Mouse (Mus musculus) E14TG2a.4 (cell line): ENCODE results near the gene Akr7a5.

Source experiments
- CTCF ChIP-seq: conservative IDR thresholded peaks from 2 replicates; pipeline ENCODE4 v1.5.1; 2014; ENCODE audit warnings: low read length
- POU5F1 ChIP-seq: IDR thresholded peaks from 2 replicates; pipeline ENCODE4 v1.6.1; 2014; ENCODE audit warnings: low read length, borderline replicate concordance

DNA sequence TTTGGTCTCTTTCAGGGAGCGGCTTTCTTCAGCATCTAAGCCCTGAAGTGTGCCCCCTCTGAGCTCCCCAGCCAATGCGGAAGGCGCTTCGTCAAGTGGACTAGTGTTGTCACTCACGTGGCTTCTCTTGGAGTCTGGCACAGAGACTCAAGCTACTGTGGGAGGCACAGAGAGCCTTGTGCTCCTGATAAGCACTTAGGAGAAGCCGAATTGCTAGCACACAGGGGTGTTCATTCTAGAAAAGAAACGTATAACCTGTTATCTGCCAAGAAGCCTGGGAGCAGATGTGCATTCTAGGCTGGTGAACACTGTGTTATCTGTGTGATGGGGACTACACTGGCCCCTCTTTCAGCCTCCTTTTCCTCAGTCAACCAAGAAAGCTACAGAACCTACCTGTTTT lies 25.0 kb downstream of the Akr7a5 start:
- TF ChIP-seq POU5F1 (no peak), CTCF (no peak)
